Mouse (Mus musculus): ENCODE measurements around the gene Loxl3. TPM values are rescaled to one million over a fixed set of nuclear protein-coding genes. Genes with fewer than 3 reads are reported as not detected.

Gene Loxl3
- polyA plus RNA-seq, 1 experiment from 2014 or later: 16.2 TPM

- Histone ChIP-seq H3K4me1 (ENCODE audit: control insufficient read depth, insufficient read depth, low read length) (peaks cover 5% of the 10 kb centered on the region; the same call in 1 of the 2 replicates), H3K27me3 (ENCODE audit: control insufficient read depth, insufficient read depth, low read length) (peaks cover 27% of the 10 kb centered on the region), H3K36me3 (ENCODE audit: control insufficient read depth, insufficient read depth, low read length) (peaks cover 5% of the 10 kb centered on the region; the same call in 1 of the 2 replicates), H3K4me2 (replicated peaks; ENCODE audit: low read depth, low read length) (peak within 1 kb of the TSS; percentile 96), H3K27ac (ENCODE audit: low read length) (peak within 1 kb of the TSS; percentile 77), H3K4me3 (ENCODE audit: low read depth, low read length) (peak within 1 kb of the TSS; percentile 71), H3K9me3 (ENCODE audit: control insufficient read depth, low read depth, low read length) (no peaks in the 10 kb centered on the region), H3K9ac (replicated peaks; ENCODE audit: low read depth, low read length) (peak within 1 kb of the TSS; percentile 63)
- 0% methylated on average over 54 of the region's 54 CpGs for WGBS
- ATAC-seq (ENCODE audit: insufficient number of reproducible peaks, insufficient read depth, low FRiP score, low read depth): peak; percentile 49
Observed at GRCm38 (mm10) chr6:83077630-83078323, 43.8 kb downstream of the Loxl3 start, which contains the start of gene Pcgf1. Gene Pcgf1 (plus strand): TSS chr6:83077869.

GRCm38 (mm10) chr6:83078324-83078858, 44.4 kb downstream of the Loxl3 start:
- Histone ChIP-seq H3K36me3 (ENCODE audit: control insufficient read depth, insufficient read depth, low read length) (peaks cover 5% of the 10 kb centered on the region; the same call in 1 of the 2 replicates), H3K4me1 (ENCODE audit: control insufficient read depth, insufficient read depth, low read length) (peaks cover 5% of the 10 kb centered on the region; the same call in 1 of the 2 replicates), H3K4me3 (ENCODE audit: low read depth, low read length) (peak overlapping the region; percentile 71), H3K9me3 (ENCODE audit: control insufficient read depth, low read depth, low read length) (no peaks in the 10 kb centered on the region), H3K27me3 (ENCODE audit: control insufficient read depth, insufficient read depth, low read length) (peaks cover 27% of the 10 kb centered on the region), H3K9ac (replicated peaks; ENCODE audit: low read depth, low read length) (peak overlapping the region; percentile 51), H3K27ac (ENCODE audit: low read length) (peak overlapping the region; percentile 77), H3K4me2 (replicated peaks; ENCODE audit: low read depth, low read length) (peak overlapping the region; percentile 78)
- ATAC-seq (ENCODE audit: insufficient number of reproducible peaks, insufficient read depth, low FRiP score, low read depth): peak; percentile 92
- under 1% methylated on average over 41 of the region's 46 CpGs for WGBS

- H3K27me3 ChIP-seq (ENCODE audit: control insufficient read depth, insufficient read depth, low read length): peaks cover 27% of the 10 kb centered on the region
- H3K4me3 ChIP-seq (ENCODE audit: low read depth, low read length): no peak overlapping the region
- 92% methylated on average over 5 of the region's 5 CpGs for WGBS
- no peak overlapping the region for H3K4me2 ChIP-seq (replicated peaks; ENCODE audit: low read depth, low read length)
- H3K9ac ChIP-seq (replicated peaks; ENCODE audit: low read depth, low read length): no peak overlapping the region
- peaks cover 5% of the 10 kb centered on the region; the same call in 1 of the 2 replicates for H3K4me1 ChIP-seq (ENCODE audit: control insufficient read depth, insufficient read depth, low read length)
- no peak for ATAC-seq (ENCODE audit: insufficient number of reproducible peaks, insufficient read depth, low FRiP score, low read depth)
- H3K36me3 ChIP-seq (ENCODE audit: control insufficient read depth, insufficient read depth, low read length): peaks cover 5% of the 10 kb centered on the region; the same call in 1 of the 2 replicates
- H3K9me3 ChIP-seq (ENCODE audit: control insufficient read depth, low read depth, low read length): no peaks in the 10 kb centered on the region
- H3K27ac ChIP-seq (ENCODE audit: low read length): no peak overlapping the region
Observed at GRCm38 (mm10) chr6:83080210-83080609, 46.2 kb downstream of the Loxl3 start.

- H3K27ac ChIP-seq (ENCODE audit: low read length): no peak overlapping the region
- H3K9me3 ChIP-seq (ENCODE audit: control insufficient read depth, low read depth, low read length): no peaks in the 10 kb centered on the region
- peaks cover 45% of the 10 kb centered on the region for H3K27me3 ChIP-seq (ENCODE audit: control insufficient read depth, insufficient read depth, low read length)
- peaks cover 5% of the 10 kb centered on the region; the same call in 1 of the 2 replicates for H3K36me3 ChIP-seq (ENCODE audit: control insufficient read depth, insufficient read depth, low read length)
- H3K4me2 ChIP-seq (replicated peaks; ENCODE audit: low read depth, low read length): no peak overlapping the region
- no peak overlapping the region for H3K4me3 ChIP-seq (ENCODE audit: low read depth, low read length)
- WGBS: 16% methylated on average over 5 of the region's 5 CpGs
- ATAC-seq (ENCODE audit: insufficient number of reproducible peaks, insufficient read depth, low FRiP score, low read depth): no peak
- H3K4me1 ChIP-seq (ENCODE audit: control insufficient read depth, insufficient read depth, low read length): 0 out of 2 replicates have a peak, but pooled peaks cover 7% of the 10 kb centered on the region
- no peak overlapping the region for H3K9ac ChIP-seq (replicated peaks; ENCODE audit: low read depth, low read length)
Observed at GRCm38 (mm10) chr6:83083497-83083896, 49.5 kb downstream of the Loxl3 start.

- WGBS: 10% methylated on average over 6 of the region's 6 CpGs
- no peak overlapping the region for H3K9ac ChIP-seq (replicated peaks; ENCODE audit: low read depth, low read length)
- H3K9me3 ChIP-seq (ENCODE audit: control insufficient read depth, low read depth, low read length): no peaks in the 10 kb centered on the region
- ATAC-seq (ENCODE audit: insufficient number of reproducible peaks, insufficient read depth, low FRiP score, low read depth): no peak
- H3K27ac ChIP-seq (ENCODE audit: low read length): no peak overlapping the region
- no peak overlapping the region for H3K4me2 ChIP-seq (replicated peaks; ENCODE audit: low read depth, low read length)
- H3K4me3 ChIP-seq (ENCODE audit: low read depth, low read length): no peak overlapping the region
- peaks cover 52% of the 10 kb centered on the region for H3K27me3 ChIP-seq (ENCODE audit: control insufficient read depth, insufficient read depth, low read length)
- H3K4me1 ChIP-seq (ENCODE audit: control insufficient read depth, insufficient read depth, low read length): 0 out of 2 replicates have a peak, but pooled peaks cover 4% of the 10 kb centered on the region
- H3K36me3 ChIP-seq (ENCODE audit: control insufficient read depth, insufficient read depth, low read length): peaks cover 5% of the 10 kb centered on the region; the same call in 1 of the 2 replicates
Observed at GRCm38 (mm10) chr6:83084477-83084876, 50.5 kb downstream of the Loxl3 start.

GRCm38 (mm10) chr6:83086121-83087035, 52.4 kb downstream of the Loxl3 start, which contains the start of gene Lbx2:
Gene Lbx2 (plus strand): TSS chr6:83086367.
- Histone ChIP-seq H3K4me2 (replicated peaks; ENCODE audit: low read depth, low read length) (peak within 1 kb of the TSS; percentile 25; the same call in 1 of the 2 replicates), H3K9me3 (ENCODE audit: control insufficient read depth, low read depth, low read length) (no peaks in the 10 kb centered on the region), H3K9ac (replicated peaks; ENCODE audit: low read depth, low read length) (no peak within 1 kb of the TSS), H3K4me1 (ENCODE audit: control insufficient read depth, insufficient read depth, low read length) (0 out of 2 replicates have a peak, but pooled peaks cover 4% of the 10 kb centered on the region), H3K4me3 (ENCODE audit: low read depth, low read length) (peak within 1 kb of the TSS; percentile 18; the same call in 1 of the 2 replicates), H3K36me3 (ENCODE audit: control insufficient read depth, insufficient read depth, low read length) (no peaks in the 10 kb centered on the region), H3K27me3 (ENCODE audit: control insufficient read depth, insufficient read depth, low read length) (peaks cover 52% of the 10 kb centered on the region), H3K27ac (ENCODE audit: low read length) (no peak within 1 kb of the TSS)
- no peak for ATAC-seq (ENCODE audit: insufficient number of reproducible peaks, insufficient read depth, low FRiP score, low read depth)
- WGBS: 3% methylated on average over 37 of the region's 42 CpGs

- H3K9me3 ChIP-seq (ENCODE audit: control insufficient read depth, low read depth, low read length): no peaks in the 10 kb centered on the region
- H3K9ac ChIP-seq (replicated peaks; ENCODE audit: low read depth, low read length): no peak overlapping the region
- H3K27ac ChIP-seq (ENCODE audit: low read length): no peak overlapping the region
- peak overlapping the region; percentile 25 for H3K4me2 ChIP-seq (replicated peaks; ENCODE audit: low read depth, low read length)
- peaks cover 51% of the 10 kb centered on the region for H3K27me3 ChIP-seq (ENCODE audit: control insufficient read depth, insufficient read depth, low read length)
- H3K36me3 ChIP-seq (ENCODE audit: control insufficient read depth, insufficient read depth, low read length): no peaks in the 10 kb centered on the region
- 0 out of 2 replicates have a peak, but pooled peaks cover 4% of the 10 kb centered on the region for H3K4me1 ChIP-seq (ENCODE audit: control insufficient read depth, insufficient read depth, low read length)
- peak overlapping the region; percentile 18; the same call in 1 of the 2 replicates for H3K4me3 ChIP-seq (ENCODE audit: low read depth, low read length)
- no peak for ATAC-seq (ENCODE audit: insufficient number of reproducible peaks, insufficient read depth, low FRiP score, low read depth)
- 4% methylated on average over 47 of the region's 47 CpGs for WGBS
Observed at GRCm38 (mm10) chr6:83087205-83087925, 53.4 kb downstream of the Loxl3 start.
